Mouse (Mus musculus) liver, postnatal 0 days (tissue): ENCODE measurements around the gene Fbxl2.

Source experiments
- CTCF ChIP-seq: sonication (generic); IDR thresholded peaks from 2 replicates; pipeline ENCODE4 v1.5.1; 2016; ENCODE audit warnings: antibody characterized with exemption, low read depth
- EP300 ChIP-seq: IDR thresholded peaks from 2 replicates; pipeline ENCODE4 v1.6.1; 2016; ENCODE audit warnings: antibody characterized with exemption, low read depth, mild to moderate bottlenecking

- no peak for TF ChIP-seq CTCF
- TF ChIP-seq EP300, result peak; percentile 48; the same call in 1 of the 2 replicates
Measured at GRCm38 (mm10) chr9:113935638-113936037, 110.4 kb downstream of the Fbxl2 start.
